Mouse (Mus musculus): Measurements from ENCODE around the gene AY074887.
"Not testable (repeated sequence)": the region's sequence is repeated elsewhere in the genome, so short reads cannot be mapped to it uniquely, and the experiment has no call there.

The AY074887 gene

GRCm38 (mm10) chr9:54950575-54951321 lies at the start of gene AY074887, which contains the start of gene Psma4:
AY074887 (minus strand) TSS chr9:54950998.
Psma4 (plus strand) TSS chr9:54950790.
- peak; percentile 92 for DNase-seq

- no peak for DNase-seq
Observed at GRCm38 (mm10) chr9:54995645-54996044, 44.8 kb upstream of the AY074887 start.

GRCm38 (mm10) chr9:54994381-54994780 lies 43.6 kb upstream of the AY074887 start:
- no peak for DNase-seq

- no peak for DNase-seq
Observed at GRCm38 (mm10) chr9:54990362-54990761, 39.6 kb upstream of the AY074887 start.

GRCm38 (mm10) chr9:54982401-54982800 lies 31.6 kb upstream of the AY074887 start:
- DNase-seq: no peak

- no peak for DNase-seq
Observed at GRCm38 (mm10) chr9:54981291-54982191, 30.7 kb upstream of the AY074887 start.

- DNase-seq: no peak
Observed at GRCm38 (mm10) chr9:54980674-54981073, 29.9 kb upstream of the AY074887 start, which contains the start of gene Chrna5. Chrna5 (plus strand) TSS chr9:54980880.

- DNase-seq: no peak
Observed at GRCm38 (mm10) chr9:54969972-54970637, 19.3 kb upstream of the AY074887 start.

- DNase-seq: no peak
Observed at GRCm38 (mm10) chr9:54963669-54964068, 12.9 kb upstream of the AY074887 start.

- DNase-seq: no peak
Observed at GRCm38 (mm10) chr9:54961059-54961458, 10.3 kb upstream of the AY074887 start.

GRCm38 (mm10) chr9:54950162-54950561 lies 636 bp downstream of the AY074887 start:
- not testable (repeated sequence) for DNase-seq

- DNase-seq: no peak
Observed at GRCm38 (mm10) chr9:54949465-54949864, 1.3 kb downstream of the AY074887 start.

- DNase-seq: peak; percentile 43
Observed at GRCm38 (mm10) chr9:54946256-54946655, 4.5 kb downstream of the AY074887 start.

- no peak for DNase-seq
Observed at GRCm38 (mm10) chr9:54944467-54944866, 6.3 kb downstream of the AY074887 start.

GRCm38 (mm10) chr9:54942071-54942470 lies 8.7 kb downstream of the AY074887 start:
- DNase-seq: no peak

GRCm38 (mm10) chr9:54932379-54932778 lies 18.4 kb downstream of the AY074887 start:
- DNase-seq: no peak

- DNase-seq: no peak
Observed at GRCm38 (mm10) chr9:54931765-54932164, 19.0 kb downstream of the AY074887 start.

GRCm38 (mm10) chr9:54930741-54931140 lies 20.1 kb downstream of the AY074887 start:
- DNase-seq: no peak

GRCm38 (mm10) chr9:54919946-54920345 lies 30.9 kb downstream of the AY074887 start:
- DNase-seq: no peak

- DNase-seq: no peak
Observed at GRCm38 (mm10) chr9:54918781-54919180, 32.0 kb downstream of the AY074887 start.

GRCm38 (mm10) chr9:54918191-54918590 lies 32.6 kb downstream of the AY074887 start:
- no peak for DNase-seq

- DNase-seq: peak; percentile 95
Observed at GRCm38 (mm10) chr9:54917010-54917677, 33.7 kb downstream of the AY074887 start, which contains the start of gene Hykk. Hykk (plus strand) TSS chr9:54917283.
